Mouse (Mus musculus) liver, embryonic 14.5 days (tissue): Measurements from ENCODE around the gene Cd3e.

Experiments used
- CTCF ChIP-seq: IDR thresholded peaks from 2 replicates; pipeline ENCODE4 v1.5.1; 2016; ENCODE audit warnings: antibody characterized with exemption, low read depth, control low read depth
- EP300 ChIP-seq: IDR thresholded peaks from 2 replicates; pipeline ENCODE4 v1.6.1; 2016; ENCODE audit warnings: antibody characterized with exemption, low read depth

DNA sequence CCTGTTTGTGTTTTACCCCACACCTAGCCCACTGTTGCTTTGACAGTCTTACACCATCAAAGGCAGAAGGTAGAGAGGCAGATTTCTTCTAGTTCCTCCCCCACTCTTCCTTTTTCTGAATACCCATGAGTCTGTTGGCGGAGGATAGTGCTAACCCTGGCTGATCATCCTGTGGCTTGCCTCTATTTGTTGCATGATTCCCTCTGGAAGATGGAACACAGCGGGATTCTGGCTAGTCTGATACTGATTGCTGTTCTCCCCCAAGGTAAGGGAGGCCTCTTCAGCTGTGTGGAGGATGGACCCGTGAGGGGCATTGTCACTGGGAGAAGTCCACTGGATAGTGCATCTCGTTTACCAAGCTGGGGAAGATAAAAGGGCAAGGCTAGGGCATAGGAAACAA lies 27.8 kb downstream of the Cd3e start, which contains the start of gene Cd3d:
- TF ChIP-seq CTCF (no peak), EP300 (no peak)
